ENCODE assay signal across 16 mouse cellular contexts in genomic region chr15:99698533-99699085, GRCm38 (mm10). TPM values are rescaled to one million over a fixed set of nuclear protein-coding genes. Genes with fewer than 3 reads are reported as not detected.
A peak's percentile ranks its signal among the peaks of the same experiment; 100 is the strongest.
DNase-seq lines count a peak whose midpoint lies in the region; ATAC-seq lines count a peak whose summit lies in the region.
"Had no signal": no experiment of that assay in that cellular context is flagged by ENCODE, and none has a peak within 500 bp of the region (broad histone marks: within the 10 kb centered on the region; RNA-seq: fewer than 3 reads in every experiment).

No protein-coding gene starts in this region.

- DNase-seq in heart, adult 9 months (ENCODE audit: low spot score in 2 of 2), result no peak
- peak; percentile 70 for DNase-seq in right cerebral cortex, adult 18-20 months
- DNase-seq in right cerebral cortex, postnatal 25 days, result no peak
- DNase-seq in embryonic facial prominence, embryonic 10.5 days (ENCODE audit: low spot score), result no peak
- DNase-seq in splenic B cell, adult 2 months (ENCODE audit: low read depth, low spot score), result peak; percentile 64
- DNase-seq in liver, result no peak
- no peak for DNase-seq in layer of hippocampus, postnatal 25 days (ENCODE audit: extremely low spot score in 1 of 2, low spot score in 1 of 2)
- DNase-seq: adrenal gland, postnatal 10 days; cerebellum, adult 11-12 months; kidney, adult 11 months had no signal

- H3K9ac ChIP-seq in heart, embryonic 11.5 days (ENCODE audit: low read depth, low read length), result no peak overlapping the region
- H3K9ac ChIP-seq: heart, embryonic 13.5 days had no signal

- H3K4me1 ChIP-seq in heart, embryonic 11.5 days (ENCODE audit: control insufficient read depth, insufficient read depth, low read length), result peaks cover 31% of the 10 kb centered on the region
- H3K4me1 ChIP-seq in embryonic facial prominence, embryonic 10.5 days, result peaks cover 34% of the 10 kb centered on the region

- H3K4me3 ChIP-seq in heart, embryonic 11.5 days (ENCODE audit: low read depth, low read length), result no peak overlapping the region
- H3K4me3 ChIP-seq in embryonic facial prominence, embryonic 10.5 days, result 0 out of 2 replicates have a peak overlapping the region, but pooled peaks have one; percentile 28
- H3K4me3 ChIP-seq: heart, embryonic 13.5 days had no signal

- 0 out of 2 replicates have a peak overlapping the region, but pooled peaks have one; percentile 9 for H3K4me2 ChIP-seq in heart, embryonic 11.5 days
- H3K4me2 ChIP-seq: heart, embryonic 13.5 days had no signal

- whole genome bisulfite sequencing in heart, embryonic 11.5 days (ENCODE audit: insufficient replicate concordance), result 27% methylated on average over 20 of the region's 20 CpGs
- WGBS in embryonic facial prominence, embryonic 10.5 days, result 35% methylated on average over 20 of the region's 20 CpGs

- ATAC-seq in heart, embryonic 11.5 days (replicated peaks; ENCODE audit: insufficient number of reproducible peaks, low FRiP score, low TSS enrichment), result no peak
- ATAC-seq: lung, postnatal 0 days had no signal

- no peaks in the 10 kb centered on the region for H3K36me3 ChIP-seq in heart, embryonic 11.5 days (ENCODE audit: control insufficient read depth, insufficient read depth, low read length)
- H3K36me3 ChIP-seq in embryonic facial prominence, embryonic 10.5 days (replicated peaks), result peaks cover 7% of the 10 kb centered on the region
- no peaks in the 10 kb centered on the region for H3K36me3 ChIP-seq in splenic B cell, adult 2 months (ENCODE audit: control insufficient read depth, insufficient read depth, low read length, poor library complexity, severe bottlenecking)

- peaks cover 7% of the 10 kb centered on the region; the same call in 1 of the 2 replicates for H3K27me3 ChIP-seq in heart, embryonic 11.5 days (ENCODE audit: control insufficient read depth, insufficient read depth, low read length)
- H3K27me3 ChIP-seq in embryonic facial prominence, embryonic 10.5 days (replicated peaks; ENCODE audit: low read depth, poor library complexity, severe bottlenecking), result peaks cover 41% of the 10 kb centered on the region
- H3K27me3 ChIP-seq in splenic B cell, adult 2 months (ENCODE audit: control insufficient read depth, insufficient read depth, low read length, poor library complexity, severe bottlenecking), result no peaks in the 10 kb centered on the region

- no peak overlapping the region for H3K27ac ChIP-seq in heart, embryonic 11.5 days (ENCODE audit: low read depth, low read length)
- no peak overlapping the region for H3K27ac ChIP-seq in embryonic facial prominence, embryonic 10.5 days (replicated peaks)
- H3K27ac ChIP-seq: heart, embryonic 13.5 days had no signal

- H3K9me3 ChIP-seq in heart, embryonic 11.5 days (replicated peaks; ENCODE audit: control insufficient read depth, low read length), result no peaks in the 10 kb centered on the region
- H3K9me3 ChIP-seq in embryonic facial prominence, embryonic 10.5 days, result no peaks in the 10 kb centered on the region
- H3K9me3 ChIP-seq: heart, embryonic 13.5 days had no signal

RNA-seq across cellular contexts. Expression of gene Smarcd1, which starts 3.3 kb away (rescaled TPM):
- 24.8 and 26.6 TPM in 2 replicates for polyA plus RNA-seq in heart, embryonic 11.5 days (2014; fragmentation: Nextera tagmentation; extraction: Ambion mirVana)
- polyA plus RNA-seq in embryonic facial prominence, embryonic 10.5 days (2016; fragmentation: Nextera tagmentation; extraction: Ambion mirVana), result 83.3 and 89.1 TPM in 2 replicates
- 100 to 1,000 TPM; 101 to 117 TPM for total RNA-seq in layer of hippocampus, postnatal 25 days (2021)

RNA-seq across cellular contexts. Expression of gene Gm17349, which starts 6.7 kb away (rescaled TPM):
- not detected in 2 replicates for polyA plus RNA-seq in heart, embryonic 11.5 days (2014; fragmentation: Nextera tagmentation; extraction: Ambion mirVana)
- not detected in 2 replicates for polyA plus RNA-seq in embryonic facial prominence, embryonic 10.5 days (2016; fragmentation: Nextera tagmentation; extraction: Ambion mirVana)
- 1 to 10 TPM; 5.3 to 9.0 TPM for total RNA-seq in layer of hippocampus, postnatal 25 days (2021)
- total RNA-seq: liver, adult 2 months had no signal
- polyA plus RNA-seq: embryonic facial prominence, embryonic 11.5 days; heart, embryonic 13.5 days; stomach, embryonic 14.5 days had no signal

RNA-seq across cellular contexts. Expression of gene Gpd1, which starts 18.7 kb away (rescaled TPM):
- polyA plus RNA-seq in heart, embryonic 11.5 days (2014; fragmentation: Nextera tagmentation; extraction: Ambion mirVana), result 0.62 and 0.63 TPM in 2 replicates
- 0.42 and 0.55 TPM in 2 replicates for polyA plus RNA-seq in embryonic facial prominence, embryonic 10.5 days (2016; fragmentation: Nextera tagmentation; extraction: Ambion mirVana)
- 100 to 1,000 TPM; 128 to 145 TPM for total RNA-seq in layer of hippocampus, postnatal 25 days (2021)

RNA-seq across cellular contexts. Expression of gene Cox14, which starts 26.8 kb away (rescaled TPM):
- polyA plus RNA-seq in heart, embryonic 11.5 days (2014; fragmentation: Nextera tagmentation; extraction: Ambion mirVana), result 176 and 187 TPM in 2 replicates
- 129 and 131 TPM in 2 replicates for polyA plus RNA-seq in embryonic facial prominence, embryonic 10.5 days (2016; fragmentation: Nextera tagmentation; extraction: Ambion mirVana)
- 100 to 1,000 TPM; 124 to 135 TPM for total RNA-seq in layer of hippocampus, postnatal 25 days (2021)

RNA-seq across cellular contexts. Expression of gene Asic1, which starts 28.4 kb away (rescaled TPM):
- polyA plus RNA-seq in heart, embryonic 11.5 days (2014; fragmentation: Nextera tagmentation; extraction: Ambion mirVana), result 1.8 and 2.1 TPM in 2 replicates
- polyA plus RNA-seq in embryonic facial prominence, embryonic 10.5 days (2016; fragmentation: Nextera tagmentation; extraction: Ambion mirVana), result 3.2 and 4.9 TPM in 2 replicates
- 10 to 100 TPM; 29.6 to 32.0 TPM for total RNA-seq in layer of hippocampus, postnatal 25 days (2021)
- total RNA-seq: liver, adult 2 months had no signal

Comparison
In these comparisons a context has a peak if more than half of its experiments do, and no peak if none do; other contexts are left out.
1. DNase-seq: peak in right cerebral cortex, adult 18-20 months (single experiment) and splenic B cell, adult 2 months (single experiment); none in heart, adult 9 months (0 of 2), right cerebral cortex, postnatal 25 days (single experiment), embryonic facial prominence, embryonic 10.5 days (single experiment), liver (single experiment) and layer of hippocampus, postnatal 25 days (0 of 2).